Mouse (Mus musculus) cortical plate, adult 2 months (tissue): Measurements from ENCODE around the gene Farsb. TPM values are rescaled to one million over a fixed set of nuclear protein-coding genes. Genes with fewer than 3 reads are reported as not detected.

Experiments used
- H3K27ac ChIP-seq: fragments of 200-500 bp; 2 replicates; pipeline ENCODE4 v1.5.1; 2012; ENCODE audit warnings: low read length, control low read depth, inconsistent platforms; ENCODE audit not compliant: insufficient read depth
- H3K4me1 ChIP-seq: fragments of 200-500 bp; 2 replicates; pipeline ENCODE4 v1.6.1; 2011; ENCODE audit warnings: low read length; ENCODE audit not compliant: control insufficient read depth, insufficient read depth
- H3K4me3 ChIP-seq: fragments of 200-500 bp; 2 replicates; pipeline ENCODE4 v1.5.1; 2011; ENCODE audit warnings: mild to moderate bottlenecking, low read length, control low read depth; ENCODE audit not compliant: insufficient read depth
- CTCF ChIP-seq: fragments of 200-500 bp; IDR thresholded peaks from 2 replicates; pipeline ENCODE4 v1.5.1; 2011; ENCODE audit warnings: mild to moderate bottlenecking, control low read depth, low read length; ENCODE audit not compliant: insufficient read depth; ENCODE audit errors: extremely low read depth
- POLR2A ChIP-seq: fragments of 200-500 bp; IDR thresholded peaks from 2 replicates; pipeline ENCODE4 v1.6.1; 2011; ENCODE audit warnings: mild to moderate bottlenecking, low read length, control low read depth; ENCODE audit not compliant: insufficient read depth; ENCODE audit errors: extremely low read depth
- polyA plus RNA-seq: library from polyadenylated mRNA; depleted of rRNA; stranded (reverse); fragments of >200 nt; gene quantifications from 2 replicates; pipeline ENCODE4 v1.2.3, GENCODE M21; 2012; rRNA removed

Gene Farsb
- polyA plus RNA-seq, 1 experiment: 55.8 TPM

DNA sequence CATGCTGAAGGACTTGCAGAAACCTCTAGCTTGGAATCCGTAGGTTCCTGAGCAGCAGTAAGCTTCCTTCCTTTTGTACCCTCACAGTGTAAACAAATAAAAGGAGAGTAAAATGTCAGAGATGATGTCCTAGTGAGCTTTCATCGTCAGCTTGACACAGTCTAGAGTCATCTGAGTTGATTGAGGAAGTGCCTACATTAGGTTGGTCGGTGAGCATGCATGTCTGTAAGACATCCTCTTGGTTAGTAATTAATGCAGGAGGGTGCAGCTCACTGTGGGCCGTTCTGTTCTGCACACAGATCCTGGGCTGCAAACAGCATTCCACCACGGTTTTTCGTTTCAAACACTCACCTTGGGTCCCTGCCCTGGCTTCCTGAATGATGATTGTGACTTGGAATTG is 118.6 kb downstream of the Farsb start:
- TF ChIP-seq POLR2A (no peak), CTCF (no peak)
- no peak overlapping the region for H3K4me3 ChIP-seq

More for the DNA sequence above, 118.6 kb downstream of the Farsb start:
- Histone ChIP-seq H3K4me1 (peaks cover 2% of the 10 kb centered on the region; the same call in 1 of the 2 replicates), H3K27ac (no peak overlapping the region)

Other genes starting within 250 kb of the Farsb start
- gene Sgpp2, start 178.6 kb downstream of the Farsb start, polyA plus RNA-seq: 17.4 and 20.3 TPM in 2 replicates
- gene Mogat1, start 22.1 kb upstream of the Farsb start, polyA plus RNA-seq: 0.42 TPM in 1 of 2 replicates, not detected in the other
- 0.44 and 0.45 TPM in 2 replicates for gene BC035947, start 23.3 kb upstream of the Farsb start, polyA plus RNA-seq
- gene Acsl3, start 168.9 kb upstream of the Farsb start, polyA plus RNA-seq: 117 TPM in 2 replicates
- gene Utp14b, start 169.1 kb upstream of the Farsb start, polyA plus RNA-seq: 7.7 and 8.2 TPM in 2 replicates